11 mouse cellular contexts compared by ENCODE assay signal in genomic region chr6:71418874-71419273, GRCm38 (mm10). TPM values are rescaled to one million over a fixed set of nuclear protein-coding genes. Genes with fewer than 3 reads are reported as not detected.
A peak's percentile ranks its signal among the peaks of the same experiment; 100 is the strongest.
DNase-seq lines count a peak whose midpoint lies in the region; ATAC-seq and TF ChIP-seq lines count a peak whose summit lies in the region.
"Had no signal": no experiment of that assay in that cellular context is flagged by ENCODE, and none has a peak within 500 bp of the region (broad histone marks: within the 10 kb centered on the region; RNA-seq: fewer than 3 reads in every experiment).

No protein-coding gene starts in this region.

- intact Hi-C loops in heart, adult 2 months (cut with DNase I), result loop anchor here (5.0 kb wide), 1 partner anchor 198 kb away; no protein-coding TSS in a partner anchor
- intact Hi-C loops in heart, postnatal 25 days (cut with DNase I), result no loop called here

- no peak overlapping the region for H3ac ChIP-seq in C2C12 (ENCODE audit: control insufficient read depth, insufficient read length, low read depth)

- ATAC-seq in frontal cortex, adult (ENCODE audit: low TSS enrichment), result no peak

- DNase-seq in heart, adult 2 months, result peak in 1 of 2 experiments; percentile 65
- DNase-seq in heart, postnatal 25 days (ENCODE audit: low spot score), result no peak
- DNase-seq in lung, postnatal 14 days, result peak; percentile 25
- no peak for DNase-seq in right cerebral cortex, postnatal 14 days
- DNase-seq in cerebellum, adult 9-10 months, result no peak
- DNase-seq: cerebellum, postnatal 10 days had no signal

- peak overlapping the region; percentile 67 for H3K27ac ChIP-seq in heart, adult 2 months
- peak overlapping the region; percentile 97 for H3K27ac ChIP-seq in embryonic fibroblast, embryonic 13.5 days (ENCODE audit: insufficient read depth, low read length)
- H3K27ac ChIP-seq: embryonic facial prominence, embryonic 13.5 days; hindbrain, embryonic 15.5 days had no signal

- WGBS in heart, adult 2 months, result 56% methylated on average over 3 of the region's 3 CpGs

- peaks cover 2% of the 10 kb centered on the region for H3K79me2 ChIP-seq in heart, adult 2 months (replicated peaks; ENCODE audit: control insufficient read depth, insufficient read depth, low read length)
- H3K79me2 ChIP-seq in C2C12 (ENCODE audit: control insufficient read depth, insufficient read depth), result no peaks in the 10 kb centered on the region

- TF ChIP-seq EP300 in heart, adult 2 months (IDR thresholded peaks at IDR 0.05; ENCODE audit: insufficient read depth, low read depth, low read length), result no peak

- no peak overlapping the region for H3K4me3 ChIP-seq in heart, adult 2 months
- no peak overlapping the region for H3K4me3 ChIP-seq in C2C12 (ENCODE audit: insufficient read depth, poor library complexity, severe bottlenecking)
- no peak overlapping the region for H3K4me3 ChIP-seq in embryonic fibroblast, embryonic 13.5 days (ENCODE audit: insufficient read depth, low read length)
- H3K4me3 ChIP-seq: embryonic facial prominence, embryonic 13.5 days; hindbrain, embryonic 15.5 days had no signal

- H3K79me3 ChIP-seq in C2C12 (ENCODE audit: low read depth), result no peaks in the 10 kb centered on the region

- TF ChIP-seq POLR2A in heart, adult 2 months (IDR thresholded peaks at IDR 0.05; ENCODE audit: insufficient read depth, low read depth, low read length), result no peak
- no peak for TF ChIP-seq POLR2A in embryonic fibroblast, embryonic 13.5 days (IDR thresholded peaks at IDR 0.05; ENCODE audit: low read depth, low read length)

- peak; percentile 20; the same call in 1 of the 2 replicates for TF ChIP-seq CTCF in heart, adult 2 months (IDR thresholded peaks at IDR 0.05)
- TF ChIP-seq CTCF in C2C12 (IDR thresholded peaks at IDR 0.05; ENCODE audit: control insufficient read depth, insufficient read depth, insufficient read length), result no peak
- no peak for TF ChIP-seq CTCF in embryonic fibroblast, embryonic 13.5 days (IDR thresholded peaks at IDR 0.05; ENCODE audit: borderline replicate concordance, insufficient read depth, low read length)

- peaks cover 5% of the 10 kb centered on the region for H3K4me1 ChIP-seq in heart, adult 2 months (ENCODE audit: control insufficient read depth, insufficient read depth, low read length)
- 0 out of 2 replicates have a peak, but pooled peaks cover 2% of the 10 kb centered on the region for H3K4me1 ChIP-seq in embryonic fibroblast, embryonic 13.5 days (ENCODE audit: control insufficient read depth, insufficient read depth, low read length)
- H3K4me1 ChIP-seq: embryonic facial prominence, embryonic 13.5 days; hindbrain, embryonic 15.5 days had no signal

- no peaks in the 10 kb centered on the region for H3K27me3 ChIP-seq in heart, adult 2 months (ENCODE audit: control insufficient read depth, insufficient read depth, low read length)
- H3K27me3 ChIP-seq in C2C12 (ENCODE audit: control insufficient read depth, insufficient read depth, insufficient read length), result no peaks in the 10 kb centered on the region
- H3K27me3 ChIP-seq: embryonic facial prominence, embryonic 13.5 days; hindbrain, embryonic 15.5 days had no signal

- no peak overlapping the region for H3K9ac ChIP-seq in heart, adult 2 months (ENCODE audit: low read depth, low read length)
- H3K9ac ChIP-seq: embryonic facial prominence, embryonic 13.5 days; hindbrain, embryonic 15.5 days had no signal

- H3K36me3 ChIP-seq in heart, adult 2 months (ENCODE audit: control insufficient read depth, insufficient read depth, low read length), result peaks cover 27% of the 10 kb centered on the region
- no peaks in the 10 kb centered on the region for H3K36me3 ChIP-seq in C2C12 (ENCODE audit: control insufficient read depth, insufficient read depth)
- H3K36me3 ChIP-seq: hindbrain, embryonic 15.5 days had no signal

TF ChIP-seq in C2C12, 6 proteins besides CTCF, POLR2A, EP300 and RAD21:
- TF ChIP-seq MYOG (IDR thresholded peaks at IDR 0.05; ENCODE audit: control insufficient read depth, extremely low read depth, insufficient read length) (no peak), CEBPB (IDR thresholded peaks at IDR 0.05; ENCODE audit: low read depth) (peak; percentile 86)

RNA-seq across cellular contexts. Expression of gene Rmnd5a, which starts 21.6 kb away (rescaled TPM):
- 10 to 100 TPM; 67.6 to 78.1 TPM for total RNA-seq in heart, adult 2 months (2021)
- 28.2 and 56.9 TPM in 2 replicates for polyA plus RNA-seq in heart, adult 2 months (2012; rRNA removed)
- total RNA-seq in heart, postnatal 25 days (2021), result 10 to 100 TPM; 65.8 to 72.8 TPM
- 4.0 TPM for polyA plus RNA-seq in C2C12 (2012; fragmentation: generic; extraction: Trizol)
- polyA plus RNA-seq in embryonic fibroblast, embryonic 13.5 days (2011; ENCODE audit: insufficient read length, low read depth, missing spikeins), result 28.4 and 43.2 TPM in 2 replicates

RNA-seq across cellular contexts. Expression of gene Cd8a, which starts 45.6 kb away (rescaled TPM):
- under 1 TPM; 0.13 to 0.25 TPM for total RNA-seq in heart, adult 2 months (2021)
- polyA plus RNA-seq in heart, adult 2 months (2012; rRNA removed), result 0.26 and 0.72 TPM in 2 replicates
- total RNA-seq in heart, postnatal 25 days (2021), result under 1 TPM in 1 of 2 experiments, not detected in 1; 0.13 TPM
- polyA plus RNA-seq in C2C12 (2012; fragmentation: generic; extraction: Trizol), result not detected
- polyA plus RNA-seq in embryonic fibroblast, embryonic 13.5 days (2011; ENCODE audit: insufficient read length, low read depth, missing spikeins), result not detected in 2 replicates
- polyA plus RNA-seq: embryonic facial prominence, embryonic 13.5 days; hindbrain, embryonic 15.5 days had no signal
